Mouse (Mus musculus) limb, embryonic 15.5 days (tissue): Measurements from ENCODE around the gene Ush2a. TPM values are rescaled to one million over a fixed set of nuclear protein-coding genes. Genes with fewer than 3 reads are reported as not detected.

Source experiments
- ATAC-seq: fragments of 200-750 bp; cut with Nextera tagmentation; 2 replicates; pipeline ENCODE4 v1.8.0; 2017; ENCODE audit warnings: low read depth, moderate TSS enrichment; ENCODE audit not compliant: insufficient number of reproducible peaks, low FRiP score, low TSS enrichment
- H3K27ac ChIP-seq: fragments of 300-500 bp; sonication (generic); 2 replicates; pipeline ENCODE4 v1.5.1; 2015; ENCODE audit warnings: moderate library complexity, mild to moderate bottlenecking, inconsistent platforms
- H3K27me3 ChIP-seq: fragments of 300-500 bp; sonication (generic); 2 replicates; pipeline ENCODE4 v1.6.1; 2015; ENCODE audit warnings: inconsistent platforms
- H3K36me3 ChIP-seq: fragments of 300-500 bp; sonication (generic); 2 replicates; pipeline ENCODE4 v1.6.1; 2015; ENCODE audit warnings: inconsistent platforms
- H3K4me1 ChIP-seq: fragments of 300-500 bp; sonication (generic); 2 replicates; pipeline ENCODE4 v1.6.1; 2015; ENCODE audit warnings: inconsistent platforms
- H3K4me2 ChIP-seq: fragments of 300-500 bp; sonication (generic); 2 replicates; pipeline ENCODE4 v1.6.1; 2015; ENCODE audit warnings: mild to moderate bottlenecking, inconsistent platforms
- H3K4me3 ChIP-seq: fragments of 300-500 bp; sonication (generic); 2 replicates; pipeline ENCODE4 v1.5.1; 2015; ENCODE audit warnings: mild to moderate bottlenecking, inconsistent platforms
- H3K9ac ChIP-seq: fragments of 300-500 bp; sonication (generic); 2 replicates; pipeline ENCODE4 v1.6.1; 2015; ENCODE audit warnings: inconsistent platforms
- H3K9me3 ChIP-seq: fragments of 300-500 bp; sonication (generic); 2 replicates; pipeline ENCODE4 v1.6.1; 2016; ENCODE audit warnings: inconsistent platforms
- WGBS: fragments of 180-500 bp; shearing (Covaris S2); methylation state at CpG from one replicate; pipeline ENCODE4 v1.1.7; 2015; 5-methylcytosine and 5-hydroxymethylcytosine counted together
- polyA plus RNA-seq: library from polyadenylated mRNA; unstranded; fragments of >200 nt; fragmentation: Nextera tagmentation; extraction: Ambion mirVana; gene quantifications from 2 replicates; pipeline ENCODE4 v1.2.1, GENCODE M21; 2015

The Ush2a gene
- polyA plus RNA-seq, 1 experiment from 2014 or later = 0.08 TPM

DNA sequence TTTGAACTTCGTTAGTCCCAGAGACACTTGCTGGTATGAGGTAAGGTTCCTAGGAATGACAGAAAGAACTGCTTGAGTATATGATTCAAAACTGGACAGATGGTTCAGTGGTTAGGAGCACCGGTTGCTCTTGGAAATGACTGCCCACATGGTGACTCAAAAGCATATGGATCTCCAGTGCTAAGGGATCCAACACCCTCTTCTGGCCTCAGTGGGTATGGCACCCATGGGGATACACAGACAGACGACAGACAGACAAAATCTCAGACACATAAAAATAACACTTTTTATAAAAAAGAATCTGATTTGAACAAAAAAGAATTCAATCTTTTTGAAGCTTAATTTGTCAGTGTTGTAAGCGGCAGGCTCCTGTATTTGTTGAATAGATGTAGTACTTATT lies 446.4 kb downstream of the Ush2a start:
- Histone ChIP-seq H3K27me3 (no peaks in the 10 kb centered on the region), H3K27ac (no peak overlapping the region), H3K4me3 (no peak overlapping the region), H3K9me3 (no peaks in the 10 kb centered on the region), H3K4me2 (no peak overlapping the region), H3K36me3 (no peaks in the 10 kb centered on the region), H3K9ac (no peak overlapping the region), H3K4me1 (no peaks in the 10 kb centered on the region)
- 82% methylated on average over 4 of the region's 4 CpGs for WGBS
- no peak for ATAC-seq

- no peak overlapping the region for H3K27ac ChIP-seq
- H3K9ac ChIP-seq = no peak overlapping the region
- H3K9me3 ChIP-seq = no peaks in the 10 kb centered on the region
- H3K36me3 ChIP-seq = no peaks in the 10 kb centered on the region
- no peak overlapping the region for H3K4me2 ChIP-seq
- no peak for ATAC-seq
- no peak overlapping the region for H3K4me3 ChIP-seq
- WGBS = 90% methylated on average over 10 of the region's 10 CpGs
- H3K4me1 ChIP-seq = no peaks in the 10 kb centered on the region
- no peaks in the 10 kb centered on the region for H3K27me3 ChIP-seq
Observed at GRCm38 (mm10) chr1:188708694-188709093, 446.9 kb downstream of the Ush2a start.

DNA sequence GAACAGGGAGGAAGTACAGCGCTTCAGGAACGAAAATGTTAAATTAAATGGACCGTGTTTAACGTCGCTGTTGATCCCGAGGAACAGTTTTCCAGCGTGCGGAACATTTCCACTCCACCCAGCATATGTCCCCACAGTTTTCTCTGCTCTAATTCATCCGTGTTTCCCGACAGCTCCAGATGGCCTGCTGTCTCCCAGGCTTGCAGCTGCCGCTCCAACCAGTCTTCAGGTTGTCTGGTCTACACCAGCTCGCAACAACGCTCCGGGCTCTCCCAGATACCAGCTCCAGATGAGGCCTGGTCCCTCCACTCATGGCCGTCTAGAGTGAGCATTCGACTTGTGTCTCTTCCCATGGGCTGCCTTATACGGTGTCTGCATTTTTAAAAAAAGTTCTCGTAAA lies 452.3 kb downstream of the Ush2a start:
- H3K9me3 ChIP-seq = no peaks in the 10 kb centered on the region
- H3K9ac ChIP-seq = no peak overlapping the region
- no peak overlapping the region for H3K4me3 ChIP-seq
- H3K27me3 ChIP-seq = no peaks in the 10 kb centered on the region
- H3K27ac ChIP-seq = no peak overlapping the region
- H3K36me3 ChIP-seq = no peaks in the 10 kb centered on the region
- ATAC-seq = no peak
- 59% methylated on average over 18 of the region's 18 CpGs for WGBS
- no peaks in the 10 kb centered on the region for H3K4me1 ChIP-seq
- no peak overlapping the region for H3K4me2 ChIP-seq

DNA sequence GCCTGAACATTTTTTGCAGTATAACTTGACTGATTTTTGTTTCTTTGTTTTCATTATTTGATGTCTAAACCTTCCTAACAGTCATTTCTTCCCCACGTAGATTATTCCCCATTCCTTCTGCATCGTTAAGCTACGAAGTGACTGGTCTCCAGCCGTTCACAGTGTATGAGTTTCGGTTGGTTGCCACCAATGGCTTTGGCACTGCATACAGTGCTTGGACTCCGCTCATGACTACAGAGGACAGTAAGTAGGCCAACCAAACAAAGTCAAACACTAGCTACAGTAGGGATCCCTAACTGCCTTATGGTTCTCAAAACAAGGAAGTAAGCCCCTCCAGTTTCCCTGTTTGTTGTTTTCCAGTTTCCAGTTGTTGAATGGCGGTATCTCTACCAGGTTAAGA lies 453.1 kb downstream of the Ush2a start:
- no peak overlapping the region for H3K4me3 ChIP-seq
- no peaks in the 10 kb centered on the region for H3K36me3 ChIP-seq
- H3K27me3 ChIP-seq = no peaks in the 10 kb centered on the region
- no peaks in the 10 kb centered on the region for H3K4me1 ChIP-seq
- no peak overlapping the region for H3K4me2 ChIP-seq
- no peaks in the 10 kb centered on the region for H3K9me3 ChIP-seq
- H3K9ac ChIP-seq = no peak overlapping the region
- 83% methylated on average over 7 of the region's 7 CpGs for WGBS
- no peak for ATAC-seq
- no peak overlapping the region for H3K27ac ChIP-seq

DNA sequence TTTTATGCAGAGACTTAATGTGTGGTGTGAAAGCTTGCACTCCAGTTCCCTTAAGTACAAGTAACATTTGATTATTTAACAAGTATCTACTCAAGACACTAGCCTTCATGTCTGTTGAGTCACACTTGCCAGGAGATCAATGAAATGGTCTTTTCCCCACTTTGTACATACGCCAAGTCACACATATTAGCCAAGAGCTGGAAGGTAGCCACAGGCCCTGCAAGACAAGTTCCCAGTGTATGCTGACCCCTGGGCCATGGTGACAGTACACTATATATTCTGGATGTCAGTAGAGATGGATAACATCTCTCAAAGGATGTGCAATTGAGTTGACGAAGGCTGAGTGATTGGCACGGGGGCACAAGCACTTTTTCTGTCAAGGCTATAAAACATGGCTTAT lies 455.1 kb downstream of the Ush2a start:
- no peak for ATAC-seq
- Histone ChIP-seq H3K4me2 (no peak overlapping the region), H3K27ac (no peak overlapping the region), H3K4me3 (no peak overlapping the region), H3K27me3 (0 out of 2 replicates have a peak, but pooled peaks cover 2% of the 10 kb centered on the region), H3K4me1 (no peaks in the 10 kb centered on the region), H3K9ac (no peak overlapping the region), H3K36me3 (no peaks in the 10 kb centered on the region), H3K9me3 (no peaks in the 10 kb centered on the region)
- WGBS = 65% methylated on average over 3 of the region's 3 CpGs

GRCm38 (mm10) chr1:188725122-188725995 lies 463.5 kb downstream of the Ush2a start:
- H3K4me3 ChIP-seq = no peak overlapping the region
- WGBS = 37% methylated on average over 17 of the region's 17 CpGs
- peaks cover 21% of the 10 kb centered on the region; the same call in 1 of the 2 replicates for H3K27me3 ChIP-seq
- no peak overlapping the region for H3K4me2 ChIP-seq
- H3K36me3 ChIP-seq = no peaks in the 10 kb centered on the region
- H3K27ac ChIP-seq = no peak overlapping the region
- no peak overlapping the region for H3K9ac ChIP-seq
- no peaks in the 10 kb centered on the region for H3K9me3 ChIP-seq
- ATAC-seq = no peak
- peaks cover 8% of the 10 kb centered on the region; the same call in 1 of the 2 replicates for H3K4me1 ChIP-seq

DNA sequence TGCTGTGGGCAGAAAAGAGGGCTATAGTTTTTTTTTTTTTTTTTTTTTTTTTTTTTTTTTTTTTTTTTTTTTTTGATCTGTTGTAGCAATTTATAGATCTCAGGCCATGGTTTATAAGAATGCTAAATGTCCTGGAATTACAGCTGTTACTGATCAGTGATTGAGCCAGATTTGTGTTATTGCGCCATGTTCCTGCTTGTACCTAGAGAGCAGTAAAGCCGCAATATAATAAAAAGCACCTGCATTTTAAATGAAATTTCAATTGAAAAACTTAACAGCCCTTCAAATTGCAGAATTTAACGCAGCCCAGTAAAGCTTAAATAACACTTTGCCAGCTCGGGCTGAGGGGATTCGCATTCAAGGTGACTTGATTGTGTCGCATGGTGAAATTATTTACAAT lies 465.1 kb downstream of the Ush2a start:
- Histone ChIP-seq H3K27ac (no peak overlapping the region), H3K9me3 (no peaks in the 10 kb centered on the region), H3K27me3 (peaks cover 19% of the 10 kb centered on the region; the same call in 1 of the 2 replicates), H3K4me2 (no peak overlapping the region), H3K9ac (no peak overlapping the region), H3K36me3 (no peaks in the 10 kb centered on the region), H3K4me1 (peaks cover 8% of the 10 kb centered on the region; the same call in 1 of the 2 replicates), H3K4me3 (no peak overlapping the region)
- 33% methylated on average over 6 of the region's 6 CpGs for WGBS
- no peak for ATAC-seq

- H3K36me3 ChIP-seq = no peaks in the 10 kb centered on the region
- no peak overlapping the region for H3K4me3 ChIP-seq
- no peak overlapping the region for H3K4me2 ChIP-seq
- no peaks in the 10 kb centered on the region for H3K9me3 ChIP-seq
- H3K9ac ChIP-seq = no peak overlapping the region
- H3K27ac ChIP-seq = no peak overlapping the region
- peaks cover 8% of the 10 kb centered on the region; the same call in 1 of the 2 replicates for H3K4me1 ChIP-seq
- no peak for ATAC-seq
- WGBS = 68% methylated on average over 8 of the region's 8 CpGs
- H3K27me3 ChIP-seq = peaks cover 14% of the 10 kb centered on the region; the same call in 1 of the 2 replicates
Observed at GRCm38 (mm10) chr1:188728625-188729024, 466.8 kb downstream of the Ush2a start.

- Histone ChIP-seq H3K4me3 (no peak overlapping the region), H3K27me3 (peaks cover 14% of the 10 kb centered on the region; the same call in 1 of the 2 replicates), H3K36me3 (no peaks in the 10 kb centered on the region), H3K4me2 (no peak overlapping the region), H3K27ac (no peak overlapping the region), H3K9ac (no peak overlapping the region), H3K4me1 (peaks cover 8% of the 10 kb centered on the region; the same call in 1 of the 2 replicates), H3K9me3 (no peaks in the 10 kb centered on the region)
- 64% methylated on average over 7 of the region's 7 CpGs for WGBS
- no peak for ATAC-seq
Observed at GRCm38 (mm10) chr1:188729179-188729578, 467.4 kb downstream of the Ush2a start.

GRCm38 (mm10) chr1:188734741-188735266 lies 473.0 kb downstream of the Ush2a start:
- no peaks in the 10 kb centered on the region for H3K36me3 ChIP-seq
- WGBS = 81% methylated on average over 7 of the region's 7 CpGs
- no peaks in the 10 kb centered on the region for H3K4me1 ChIP-seq
- H3K27ac ChIP-seq = no peak overlapping the region
- H3K4me2 ChIP-seq = no peak overlapping the region
- no peak overlapping the region for H3K9ac ChIP-seq
- no peaks in the 10 kb centered on the region for H3K9me3 ChIP-seq
- ATAC-seq = no peak
- H3K27me3 ChIP-seq = no peaks in the 10 kb centered on the region
- no peak overlapping the region for H3K4me3 ChIP-seq

GRCm38 (mm10) chr1:188742971-188743370 lies 481.1 kb downstream of the Ush2a start:
- H3K4me2 ChIP-seq = no peak overlapping the region
- no peaks in the 10 kb centered on the region for H3K9me3 ChIP-seq
- 44% methylated on average over 7 of the region's 7 CpGs for WGBS
- ATAC-seq = no peak
- H3K4me3 ChIP-seq = no peak overlapping the region
- no peaks in the 10 kb centered on the region for H3K27me3 ChIP-seq
- no peak overlapping the region for H3K27ac ChIP-seq
- H3K4me1 ChIP-seq = no peaks in the 10 kb centered on the region
- H3K36me3 ChIP-seq = no peaks in the 10 kb centered on the region
- H3K9ac ChIP-seq = no peak overlapping the region

DNA sequence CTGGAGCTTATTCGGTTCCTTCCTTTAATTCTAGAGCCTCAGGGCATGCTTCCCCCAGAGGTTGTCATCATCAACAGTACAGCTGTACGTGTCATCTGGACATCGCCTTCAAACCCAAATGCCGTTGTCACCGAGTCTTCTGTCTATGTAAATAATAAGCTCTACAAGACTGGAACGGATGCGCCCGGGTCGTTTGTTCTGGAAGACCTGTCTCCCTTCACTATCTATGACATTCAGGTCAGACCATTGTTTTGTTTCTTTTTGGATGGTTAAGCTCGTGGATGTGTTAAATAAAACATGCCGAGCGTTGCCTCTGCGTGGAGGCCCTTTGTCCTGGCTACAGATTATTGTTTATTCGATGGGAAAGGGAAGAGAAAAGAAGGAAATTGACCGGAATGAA lies 493.2 kb downstream of the Ush2a start:
- Histone ChIP-seq H3K36me3 (no peaks in the 10 kb centered on the region), H3K27ac (no peak overlapping the region), H3K27me3 (no peaks in the 10 kb centered on the region), H3K4me1 (no peaks in the 10 kb centered on the region), H3K4me3 (no peak overlapping the region), H3K4me2 (no peak overlapping the region), H3K9ac (no peak overlapping the region), H3K9me3 (no peaks in the 10 kb centered on the region)
- WGBS = 79% methylated on average over 15 of the region's 15 CpGs
- ATAC-seq = no peak
